Mouse (Mus musculus) E14TG2a.4 (cell line): Measurements from ENCODE around the gene Cd81.

Experiments used
- H3K27me3 ChIP-seq: 2 replicates; pipeline ENCODE4 v1.6.1; 2014; ENCODE audit warnings: low read length, control low read depth; ENCODE audit not compliant: insufficient read depth
- H3K36me3 ChIP-seq: 2 replicates; pipeline ENCODE4 v1.6.1; 2014; ENCODE audit warnings: low read length, control low read depth; ENCODE audit not compliant: insufficient read depth
- H3K4me1 ChIP-seq: replicated peaks from 2 replicates; pipeline ENCODE4 v1.6.1; 2014; ENCODE audit warnings: low read depth, low read length, control low read depth
- H3K4me3 ChIP-seq: replicated peaks from 2 replicates; pipeline ENCODE4 v1.5.1; 2014; ENCODE audit warnings: mild to moderate bottlenecking, low read length
- H3K9me3 ChIP-seq: 2 replicates; pipeline ENCODE4 v1.6.1; 2014; ENCODE audit warnings: low read length, control low read depth
- CTCF ChIP-seq: conservative IDR thresholded peaks from 2 replicates; pipeline ENCODE4 v1.5.1; 2014; ENCODE audit warnings: low read length
- NANOG ChIP-seq: IDR thresholded peaks from 2 replicates; pipeline ENCODE4 v1.6.1; 2014; ENCODE audit warnings: borderline replicate concordance, low read length, mixed read lengths
- POU5F1 ChIP-seq: IDR thresholded peaks from 2 replicates; pipeline ENCODE4 v1.6.1; 2014; ENCODE audit warnings: low read length, borderline replicate concordance

The Cd81 gene

GRCm38 (mm10) chr7:143057667-143058220 lies 5.2 kb downstream of the Cd81 start:
- no peaks in the 10 kb centered on the region for H3K9me3 ChIP-seq
- peak overlapping the region; percentile 17; the same call in 1 of the 2 replicates for H3K4me3 ChIP-seq
- H3K36me3 ChIP-seq = peaks cover 91% of the 10 kb centered on the region
- no peaks in the 10 kb centered on the region for H3K27me3 ChIP-seq
- TF ChIP-seq NANOG (no peak), POU5F1 (no peak), CTCF (no peak)
- H3K4me1 ChIP-seq = peaks cover 92% of the 10 kb centered on the region

- Histone ChIP-seq H3K36me3 (peaks cover 96% of the 10 kb centered on the region), H3K4me3 (0 out of 2 replicates have a peak overlapping the region, but pooled peaks have one; percentile 17), H3K9me3 (no peaks in the 10 kb centered on the region), H3K4me1 (peaks cover 97% of the 10 kb centered on the region), H3K27me3 (no peaks in the 10 kb centered on the region)
- no peak for TF ChIP-seq NANOG
- no peak for TF ChIP-seq CTCF
Observed at GRCm38 (mm10) chr7:143058221-143058697, 5.7 kb downstream of the Cd81 start.

GRCm38 (mm10) chr7:143059202-143059870 lies 6.8 kb downstream of the Cd81 start:
- TF ChIP-seq NANOG (no peak), POU5F1 (no peak), CTCF (no peak)
- H3K36me3 ChIP-seq = peaks cover 100% of the 10 kb centered on the region
- H3K4me3 ChIP-seq = no peak overlapping the region
- no peaks in the 10 kb centered on the region for H3K9me3 ChIP-seq
- H3K4me1 ChIP-seq = peaks cover 100% of the 10 kb centered on the region
- H3K27me3 ChIP-seq = no peaks in the 10 kb centered on the region

GRCm38 (mm10) chr7:143062704-143063103 lies 10.2 kb downstream of the Cd81 start:
- peak overlapping the region; percentile 33; the same call in 1 of the 2 replicates for H3K4me3 ChIP-seq
- H3K27me3 ChIP-seq = no peaks in the 10 kb centered on the region
- H3K4me1 ChIP-seq = peaks cover 100% of the 10 kb centered on the region
- peaks cover 100% of the 10 kb centered on the region for H3K36me3 ChIP-seq
- H3K9me3 ChIP-seq = no peaks in the 10 kb centered on the region
- no peak for TF ChIP-seq POU5F1
- no peak for TF ChIP-seq CTCF
- TF ChIP-seq NANOG = no peak

GRCm38 (mm10) chr7:143064226-143064625 lies 11.7 kb downstream of the Cd81 start:
- TF ChIP-seq POU5F1 = no peak
- TF ChIP-seq CTCF = no peak
- TF ChIP-seq NANOG = no peak

GRCm38 (mm10) chr7:143065692-143066091 lies 13.2 kb downstream of the Cd81 start:
- Histone ChIP-seq H3K36me3 (peaks cover 86% of the 10 kb centered on the region), H3K4me1 (peaks cover 92% of the 10 kb centered on the region), H3K27me3 (no peaks in the 10 kb centered on the region), H3K9me3 (no peaks in the 10 kb centered on the region), H3K4me3 (no peak overlapping the region)
- TF ChIP-seq CTCF = no peak

More at GRCm38 (mm10) chr7:143064226-143064625, 11.7 kb downstream of the Cd81 start:
- Histone ChIP-seq H3K9me3 (no peaks in the 10 kb centered on the region), H3K4me1 (peaks cover 96% of the 10 kb centered on the region), H3K27me3 (no peaks in the 10 kb centered on the region), H3K36me3 (peaks cover 93% of the 10 kb centered on the region), H3K4me3 (no peak overlapping the region)

GRCm38 (mm10) chr7:143067469-143067868 lies 14.9 kb downstream of the Cd81 start:
- Histone ChIP-seq H3K4me1 (peaks cover 82% of the 10 kb centered on the region), H3K36me3 (peaks cover 82% of the 10 kb centered on the region), H3K27me3 (no peaks in the 10 kb centered on the region), H3K4me3 (peak overlapping the region; percentile 96), H3K9me3 (no peaks in the 10 kb centered on the region)
- TF ChIP-seq NANOG (no peak), POU5F1 (no peak), CTCF (no peak)

GRCm38 (mm10) chr7:143067897-143068296 lies 15.4 kb downstream of the Cd81 start:
- TF ChIP-seq NANOG (no peak), POU5F1 (no peak), CTCF (no peak)
- Histone ChIP-seq H3K36me3 (peaks cover 78% of the 10 kb centered on the region), H3K4me3 (peak overlapping the region; percentile 96), H3K4me1 (peaks cover 78% of the 10 kb centered on the region), H3K27me3 (no peaks in the 10 kb centered on the region), H3K9me3 (no peaks in the 10 kb centered on the region)
